Mouse (Mus musculus): ENCODE data around the gene Traf3ip2. TPM values are rescaled to one million over a fixed set of nuclear protein-coding genes. Genes with fewer than 3 reads are reported as not detected.

Traf3ip2 gene
- total and polyA plus RNA-seq, 2 experiments = 0.74 to 4.4 TPM

GRCm38 (mm10) chr10:39659411-39660268, 46.9 kb downstream of the Traf3ip2 start:
- no peak overlapping the region for H3K9ac ChIP-seq (ENCODE audit: low read depth, low read length)
- WGBS = 12% methylated on average over 11 of the region's 11 CpGs
- peaks cover 4% of the 10 kb centered on the region; the same call in 1 of the 2 replicates for H3K4me1 ChIP-seq (ENCODE audit: control insufficient read depth, insufficient read depth, low read length)
- H3K36me3 ChIP-seq (ENCODE audit: control insufficient read depth, insufficient read depth, low read length) = 0 out of 2 replicates have a peak, but pooled peaks cover 3% of the 10 kb centered on the region
- H3K4me3 ChIP-seq (ENCODE audit: insufficient read depth, low read depth, low read length) = no peak overlapping the region
- H3K79me2 ChIP-seq (ENCODE audit: control insufficient read depth, insufficient read depth, low read length) = no peaks in the 10 kb centered on the region
- DNase-seq (ENCODE audit: extremely low read depth, low read depth, low spot score) = peak; percentile 84
- no peaks in the 10 kb centered on the region for H3K27me3 ChIP-seq (ENCODE audit: control insufficient read depth, insufficient read depth, low read length)
- no peak overlapping the region for H3K27ac ChIP-seq (replicated peaks; ENCODE audit: insufficient read depth, low read depth, low read length)
- TF ChIP-seq CTCF (IDR thresholded peaks at IDR 0.05; ENCODE audit: low read depth, low read length) (no peak), POLR2A (IDR thresholded peaks at IDR 0.05; ENCODE audit: extremely low read depth, insufficient read depth, low read length) (no peak)

GRCm38 (mm10) chr10:39660269-39660655, 47.5 kb downstream of the Traf3ip2 start:
- H3K36me3 ChIP-seq (ENCODE audit: control insufficient read depth, insufficient read depth, low read length) = 0 out of 2 replicates have a peak, but pooled peaks cover 3% of the 10 kb centered on the region
- no peaks in the 10 kb centered on the region for H3K27me3 ChIP-seq (ENCODE audit: control insufficient read depth, insufficient read depth, low read length)
- no peak overlapping the region for H3K4me3 ChIP-seq (ENCODE audit: insufficient read depth, low read depth, low read length)
- H3K9ac ChIP-seq (ENCODE audit: low read depth, low read length) = no peak overlapping the region
- DNase-seq (ENCODE audit: extremely low read depth, low read depth, low spot score) = no peak
- TF ChIP-seq POLR2A (IDR thresholded peaks at IDR 0.05; ENCODE audit: extremely low read depth, insufficient read depth, low read length) (no peak), CTCF (IDR thresholded peaks at IDR 0.05; ENCODE audit: low read depth, low read length) (no peak)
- H3K27ac ChIP-seq (replicated peaks; ENCODE audit: insufficient read depth, low read depth, low read length) = no peak overlapping the region
- H3K79me2 ChIP-seq (ENCODE audit: control insufficient read depth, insufficient read depth, low read length) = no peaks in the 10 kb centered on the region
- H3K4me1 ChIP-seq (ENCODE audit: control insufficient read depth, insufficient read depth, low read length) = peaks cover 4% of the 10 kb centered on the region; the same call in 1 of the 2 replicates
- WGBS = 52% methylated on average over 3 of the region's 3 CpGs

- H3K4me1 ChIP-seq (ENCODE audit: control insufficient read depth, insufficient read depth, low read length) = peaks cover 4% of the 10 kb centered on the region; the same call in 1 of the 2 replicates
- no peaks in the 10 kb centered on the region for H3K79me2 ChIP-seq (ENCODE audit: control insufficient read depth, insufficient read depth, low read length)
- no peak overlapping the region for H3K9ac ChIP-seq (ENCODE audit: low read depth, low read length)
- DNase-seq (ENCODE audit: extremely low read depth, low read depth, low spot score) = no peak
- H3K36me3 ChIP-seq (ENCODE audit: control insufficient read depth, insufficient read depth, low read length) = 0 out of 2 replicates have a peak, but pooled peaks cover 3% of the 10 kb centered on the region
- TF ChIP-seq POLR2A (IDR thresholded peaks at IDR 0.05; ENCODE audit: extremely low read depth, insufficient read depth, low read length) (no peak), CTCF (IDR thresholded peaks at IDR 0.05; ENCODE audit: low read depth, low read length) (no peak)
- WGBS = 76% methylated on average over 5 of the region's 5 CpGs
- H3K27me3 ChIP-seq (ENCODE audit: control insufficient read depth, insufficient read depth, low read length) = no peaks in the 10 kb centered on the region
- no peak overlapping the region for H3K27ac ChIP-seq (replicated peaks; ENCODE audit: insufficient read depth, low read depth, low read length)
- no peak overlapping the region for H3K4me3 ChIP-seq (ENCODE audit: insufficient read depth, low read depth, low read length)
Measured at GRCm38 (mm10) chr10:39660698-39661097, 48.0 kb downstream of the Traf3ip2 start.

GRCm38 (mm10) chr10:39665071-39665502, 52.4 kb downstream of the Traf3ip2 start:
- WGBS = 79% methylated on average over 4 of the region's 4 CpGs
- Histone ChIP-seq H3K79me2 (ENCODE audit: control insufficient read depth, insufficient read depth, low read length) (no peaks in the 10 kb centered on the region), H3K27me3 (ENCODE audit: control insufficient read depth, insufficient read depth, low read length) (no peaks in the 10 kb centered on the region), H3K4me3 (ENCODE audit: insufficient read depth, low read depth, low read length) (no peak overlapping the region), H3K9ac (ENCODE audit: low read depth, low read length) (no peak overlapping the region), H3K4me1 (ENCODE audit: control insufficient read depth, insufficient read depth, low read length) (no peaks in the 10 kb centered on the region), H3K27ac (replicated peaks; ENCODE audit: insufficient read depth, low read depth, low read length) (no peak overlapping the region), H3K36me3 (ENCODE audit: control insufficient read depth, insufficient read depth, low read length) (no peaks in the 10 kb centered on the region)
- TF ChIP-seq POLR2A (IDR thresholded peaks at IDR 0.05; ENCODE audit: extremely low read depth, insufficient read depth, low read length) = no peak
- TF ChIP-seq CTCF (IDR thresholded peaks at IDR 0.05; ENCODE audit: low read depth, low read length) = no peak
- no peak for DNase-seq (ENCODE audit: extremely low read depth, low read depth, low spot score)

GRCm38 (mm10) chr10:39666027-39666426, 53.3 kb downstream of the Traf3ip2 start:
- H3K4me3 ChIP-seq (ENCODE audit: insufficient read depth, low read depth, low read length) = no peak overlapping the region
- TF ChIP-seq POLR2A (IDR thresholded peaks at IDR 0.05; ENCODE audit: extremely low read depth, insufficient read depth, low read length) = no peak
- no peak for TF ChIP-seq CTCF (IDR thresholded peaks at IDR 0.05; ENCODE audit: low read depth, low read length)
- H3K4me1 ChIP-seq (ENCODE audit: control insufficient read depth, insufficient read depth, low read length) = no peaks in the 10 kb centered on the region
- H3K9ac ChIP-seq (ENCODE audit: low read depth, low read length) = no peak overlapping the region
- H3K27me3 ChIP-seq (ENCODE audit: control insufficient read depth, insufficient read depth, low read length) = no peaks in the 10 kb centered on the region
- no peak for DNase-seq (ENCODE audit: extremely low read depth, low read depth, low spot score)
- H3K27ac ChIP-seq (replicated peaks; ENCODE audit: insufficient read depth, low read depth, low read length) = no peak overlapping the region
- H3K36me3 ChIP-seq (ENCODE audit: control insufficient read depth, insufficient read depth, low read length) = no peaks in the 10 kb centered on the region
- WGBS = 72% methylated on average over 3 of the region's 3 CpGs
- no peaks in the 10 kb centered on the region for H3K79me2 ChIP-seq (ENCODE audit: control insufficient read depth, insufficient read depth, low read length)

- Histone ChIP-seq H3K4me3 (ENCODE audit: insufficient read depth, low read depth, low read length) (no peak overlapping the region), H3K27me3 (ENCODE audit: control insufficient read depth, insufficient read depth, low read length) (no peaks in the 10 kb centered on the region), H3K4me1 (ENCODE audit: control insufficient read depth, insufficient read depth, low read length) (no peaks in the 10 kb centered on the region; the same call in 1 of the 2 replicates), H3K79me2 (ENCODE audit: control insufficient read depth, insufficient read depth, low read length) (no peaks in the 10 kb centered on the region), H3K9ac (ENCODE audit: low read depth, low read length) (no peak overlapping the region), H3K36me3 (ENCODE audit: control insufficient read depth, insufficient read depth, low read length) (no peaks in the 10 kb centered on the region), H3K27ac (replicated peaks; ENCODE audit: insufficient read depth, low read depth, low read length) (no peak overlapping the region)
- TF ChIP-seq CTCF (IDR thresholded peaks at IDR 0.05; ENCODE audit: low read depth, low read length) (no peak), POLR2A (IDR thresholded peaks at IDR 0.05; ENCODE audit: extremely low read depth, insufficient read depth, low read length) (no peak)
- 86% methylated on average over 1 of the region's 1 CpGs for WGBS
- DNase-seq (ENCODE audit: extremely low read depth, low read depth, low spot score) = no peak
Measured at GRCm38 (mm10) chr10:39671451-39671850, 58.7 kb downstream of the Traf3ip2 start.
